Mouse (Mus musculus) cerebellum, postnatal 10 days (tissue): ENCODE measurements around the gene Slc4a5.

Source experiments
- DNase-seq, 2 experiments: peaks; one replicate each; pipeline ENCODE4 v3.0.0; 2021; ENCODE audit warnings: mixed read lengths in 2 of 2

Gene Slc4a5

DNA sequence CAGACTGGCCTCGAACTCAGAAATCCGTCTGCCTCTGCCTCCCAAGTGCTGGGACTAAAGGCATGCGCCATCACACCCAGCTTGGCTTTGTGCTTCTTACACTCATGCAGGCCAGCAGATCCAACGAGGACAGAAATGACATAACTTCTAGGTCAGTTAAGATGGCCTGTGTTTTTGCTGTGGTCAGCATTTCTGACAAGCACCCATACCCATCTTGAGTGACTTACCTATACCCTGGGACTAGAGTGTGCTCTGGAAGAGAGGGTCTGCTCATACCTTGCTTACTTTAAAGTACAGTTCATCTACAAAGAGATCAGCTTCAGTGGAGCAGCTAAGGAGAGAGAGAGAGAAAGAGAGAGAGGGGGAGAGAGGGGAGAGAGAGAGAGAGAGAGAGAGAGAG lies 13.7 kb downstream of the Slc4a5 start:
- no peak for DNase-seq

GRCm38 (mm10) chr6:83234280-83234741 lies 14.7 kb downstream of the Slc4a5 start:
- DNase-seq: peak in 1 of 2 experiments; percentile 20

DNA sequence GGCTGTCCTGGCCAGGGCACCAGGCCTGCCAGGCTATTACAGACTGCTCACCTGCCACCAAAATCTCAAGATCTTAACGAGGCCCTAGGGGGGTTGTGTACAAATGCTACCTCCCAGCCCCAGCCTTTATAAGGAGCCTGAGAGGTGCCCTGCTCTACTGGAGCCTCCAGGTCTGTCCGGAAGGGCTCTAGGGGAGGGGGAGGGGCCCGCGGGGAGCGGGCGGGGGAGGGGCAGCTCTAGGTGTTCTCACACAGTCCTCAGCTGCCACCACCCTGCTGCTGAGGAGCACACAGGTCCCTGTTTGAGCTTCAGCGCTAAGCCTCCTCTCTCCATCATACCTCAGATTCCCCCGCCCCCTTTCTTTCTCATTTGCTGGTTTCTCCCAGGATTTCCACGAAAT lies 17.5 kb downstream of the Slc4a5 start:
- no peak for DNase-seq

GRCm38 (mm10) chr6:83244422-83245061 lies 24.9 kb downstream of the Slc4a5 start:
- no peak for DNase-seq

DNA sequence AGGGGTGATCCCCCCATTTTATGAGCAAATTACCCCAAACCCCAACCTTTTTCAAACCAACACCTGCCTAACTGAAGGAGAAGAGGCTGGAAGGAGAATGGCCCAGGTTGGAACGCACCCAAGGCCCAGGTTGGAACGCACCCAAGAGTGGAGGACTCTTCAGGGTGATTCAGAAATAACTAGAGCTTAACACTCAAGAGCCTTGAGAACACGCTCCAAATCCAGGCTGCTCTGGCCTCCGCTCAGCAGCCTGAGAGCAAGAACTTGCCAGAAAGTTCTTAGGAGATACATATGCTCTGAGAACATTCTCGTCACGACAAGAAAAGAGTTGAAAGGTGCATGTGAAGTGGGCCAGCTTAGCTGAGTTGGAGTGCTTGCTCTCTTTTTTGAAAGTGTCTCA lies 25.5 kb downstream of the Slc4a5 start:
- peak; percentile 86 for DNase-seq

DNA sequence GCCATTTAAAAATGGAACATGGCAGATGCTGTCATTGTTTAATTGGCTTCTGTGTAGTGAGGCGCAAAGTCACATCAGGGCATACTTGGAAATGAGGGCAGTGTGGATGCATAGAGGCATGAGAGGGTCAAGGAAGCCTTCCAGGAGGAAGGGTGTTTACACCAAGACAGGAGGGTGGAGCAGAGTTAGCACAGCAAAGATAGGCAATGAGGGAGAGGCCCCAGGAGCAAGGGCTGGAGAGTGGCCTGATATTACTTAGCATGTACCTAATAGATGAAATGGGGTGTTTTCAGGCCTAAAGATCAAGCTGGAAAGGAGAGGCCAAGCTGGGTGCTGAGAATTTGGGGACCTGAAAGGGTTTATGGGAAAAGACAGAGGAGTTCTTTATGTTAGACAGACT lies 26.4 kb downstream of the Slc4a5 start:
- no peak for DNase-seq

GRCm38 (mm10) chr6:83246750-83247149 lies 27.1 kb downstream of the Slc4a5 start:
- DNase-seq: no peak

DNA sequence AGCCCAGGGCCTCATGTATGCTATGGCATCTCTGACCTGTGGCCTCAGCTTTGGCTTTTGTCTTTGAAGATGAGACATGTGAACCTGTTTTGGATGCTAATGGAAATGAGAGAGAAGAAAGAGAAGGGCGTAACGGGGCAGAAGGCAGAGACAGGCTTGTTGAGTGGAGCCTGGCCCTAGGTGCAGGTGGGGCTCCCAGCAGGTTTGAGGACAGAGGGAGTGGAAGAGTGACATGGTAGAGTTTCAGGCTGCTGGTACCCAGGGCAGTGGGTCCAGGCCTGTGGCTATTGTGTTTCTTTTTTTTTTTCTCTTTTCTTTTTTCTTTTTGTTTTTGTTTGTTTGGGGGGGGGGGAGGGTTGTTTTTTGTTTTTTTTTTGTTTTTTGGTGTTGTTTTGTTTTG lies 27.5 kb downstream of the Slc4a5 start:
- DNase-seq: no peak

- no peak for DNase-seq
Measured at GRCm38 (mm10) chr6:83254242-83254641, 34.6 kb downstream of the Slc4a5 start.

- DNase-seq: no peak
Measured at GRCm38 (mm10) chr6:83264516-83264915, 44.9 kb downstream of the Slc4a5 start.

GRCm38 (mm10) chr6:83265253-83265652 lies 45.6 kb downstream of the Slc4a5 start:
- peak; percentile 36 to 52 for DNase-seq

DNA sequence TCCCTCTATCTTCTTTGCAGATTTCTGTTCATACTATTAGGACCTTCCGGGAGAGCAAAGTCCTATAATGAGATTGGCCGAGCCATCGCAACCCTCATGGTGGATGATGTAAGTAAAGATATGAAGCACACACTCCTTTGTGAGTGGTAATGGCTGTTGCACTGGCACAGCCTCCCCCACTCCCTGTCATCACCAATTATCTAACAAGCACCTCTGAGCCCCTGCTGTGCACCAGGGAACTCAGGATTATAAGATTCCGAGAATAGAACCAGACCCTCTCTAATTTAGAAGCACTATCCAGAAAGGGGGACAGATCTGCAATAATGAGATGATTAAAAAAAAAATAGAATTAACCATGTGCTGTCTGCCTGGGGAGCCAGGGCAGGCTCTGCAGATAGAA lies 46.0 kb downstream of the Slc4a5 start:
- DNase-seq: no peak

GRCm38 (mm10) chr6:83267616-83268015 lies 48.0 kb downstream of the Slc4a5 start:
- no peak for DNase-seq

DNA sequence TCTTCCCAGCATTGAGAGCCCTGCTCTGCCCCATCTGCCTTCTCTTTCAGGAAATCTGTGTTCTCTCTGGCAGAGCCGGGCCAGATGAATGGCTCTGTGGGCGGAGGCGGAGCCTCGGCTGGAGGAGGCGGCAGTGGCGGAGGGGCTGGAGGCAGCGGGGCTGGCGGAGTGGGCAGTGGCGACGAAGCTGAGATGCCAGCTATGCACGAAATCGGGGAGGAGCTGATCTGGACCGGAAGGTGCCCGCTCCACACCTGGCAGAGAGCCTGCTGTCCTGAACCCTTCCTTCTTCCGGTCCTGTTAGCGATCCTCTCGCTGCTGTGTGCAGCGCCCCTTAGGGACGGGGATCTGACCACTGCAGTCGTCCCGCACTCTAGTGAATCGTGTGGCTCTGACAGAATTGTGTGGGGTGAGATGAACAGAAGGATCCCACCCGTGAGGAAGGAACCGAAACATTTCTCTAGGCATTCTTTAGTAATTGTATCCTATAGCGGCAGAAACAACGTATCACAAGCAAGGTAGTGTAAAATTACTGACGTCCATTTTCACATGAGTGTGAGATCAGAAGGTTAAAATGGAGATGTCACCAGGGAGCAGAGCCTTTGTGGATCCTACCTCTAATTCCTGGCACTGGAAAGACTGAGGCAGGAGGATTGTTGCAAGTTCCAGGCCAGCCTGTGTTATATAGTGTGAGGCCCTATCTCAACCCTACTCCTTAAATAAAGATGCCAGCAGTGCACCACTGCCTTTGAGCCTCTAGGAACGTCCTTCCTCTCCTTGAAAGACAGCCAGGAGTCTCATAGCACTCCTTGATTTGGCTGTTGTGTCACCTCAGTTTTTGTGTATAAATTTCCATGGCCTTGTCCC lies 48.7 kb downstream of the Slc4a5 start:
- DNase-seq: peak; percentile 98

DNA sequence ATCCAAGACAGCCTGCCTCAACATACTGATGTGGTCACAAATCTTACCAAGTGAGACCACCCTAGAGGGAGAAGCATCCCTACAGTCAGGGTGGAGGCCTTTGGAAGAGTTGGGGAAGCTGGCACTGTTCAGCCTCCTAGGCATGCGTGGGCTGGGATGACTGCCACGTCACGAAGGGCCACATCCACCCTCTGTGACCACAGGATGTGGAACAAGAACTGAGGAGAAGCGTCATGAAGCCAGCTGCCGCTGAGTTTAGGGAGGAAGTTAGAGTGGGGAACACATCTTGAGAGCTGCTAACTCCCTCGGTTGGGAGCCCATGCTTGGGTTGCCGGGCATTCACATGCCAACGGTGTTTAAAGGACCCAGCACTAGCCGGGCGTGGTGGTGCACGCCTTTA lies 54.1 kb downstream of the Slc4a5 start:
- no peak for DNase-seq

- DNase-seq: no peak
Measured at GRCm38 (mm10) chr6:83277151-83277550, 57.5 kb downstream of the Slc4a5 start.

- peak; percentile 52 to 56 for DNase-seq
Measured at GRCm38 (mm10) chr6:83278881-83279280, 59.3 kb downstream of the Slc4a5 start.

GRCm38 (mm10) chr6:83280256-83280955 lies 60.8 kb downstream of the Slc4a5 start:
- peak; percentile 40 to 45 for DNase-seq

DNA sequence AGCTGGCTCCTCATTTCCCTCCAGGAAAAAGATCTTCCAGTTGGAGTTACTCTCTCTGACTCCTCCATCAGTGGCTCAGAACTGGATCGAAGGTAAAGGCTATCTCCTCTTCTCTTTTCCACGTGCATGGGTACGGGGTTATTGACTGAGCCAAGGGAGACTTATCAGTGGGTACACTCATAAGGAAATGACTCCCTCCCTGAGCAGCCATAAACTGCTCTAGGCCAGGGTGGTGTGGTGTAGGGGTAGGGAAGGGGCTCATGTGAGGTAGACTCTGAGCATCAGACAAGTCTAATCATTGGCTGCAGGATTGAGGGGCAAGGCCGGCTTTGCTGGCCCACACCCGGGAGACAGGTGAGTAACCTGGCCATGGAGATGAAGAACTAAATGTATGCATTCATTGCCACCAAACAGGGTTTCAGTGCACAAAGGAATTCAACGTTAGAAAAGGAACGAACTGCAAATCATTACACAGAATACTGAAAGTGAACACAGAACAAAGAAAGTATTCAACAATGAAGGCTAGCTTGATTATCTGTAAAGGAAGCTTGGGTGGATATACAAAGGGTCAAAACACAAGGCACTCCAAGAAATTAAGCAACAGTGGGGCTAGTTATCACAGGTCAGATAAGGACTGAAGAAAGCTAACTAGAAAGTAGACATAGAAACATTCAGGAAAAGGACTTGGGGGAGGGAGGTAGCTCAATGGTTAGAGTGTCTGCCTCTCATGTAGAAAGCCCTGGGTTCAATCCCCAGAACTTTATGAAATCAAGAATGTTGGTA lies 81.0 kb downstream of the Slc4a5 start:
- DNase-seq: no peak

- DNase-seq: no peak
Measured at GRCm38 (mm10) chr6:83301294-83301693, 81.7 kb downstream of the Slc4a5 start.

DNA sequence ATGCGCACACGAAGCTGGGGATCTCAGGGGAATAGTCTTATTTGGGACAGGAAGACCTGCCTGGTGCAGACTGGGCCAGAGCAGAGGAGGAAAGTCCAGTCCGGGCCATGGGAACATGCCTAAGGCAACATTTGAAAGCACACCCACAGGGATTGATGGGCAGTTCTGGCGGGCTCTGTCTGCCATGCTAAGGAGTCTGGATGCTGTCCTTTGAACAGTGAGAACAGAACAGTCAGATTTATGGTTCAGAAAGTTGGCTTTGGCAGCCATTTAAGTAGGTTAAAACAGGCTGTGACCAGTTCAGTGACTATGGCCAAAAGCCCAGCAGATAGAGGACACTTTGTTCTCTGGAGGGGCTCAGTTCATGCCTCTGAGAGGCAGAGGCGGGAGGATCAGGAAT lies 82.6 kb downstream of the Slc4a5 start:
- DNase-seq: peak in 1 of 2 experiments; percentile 15

DNA sequence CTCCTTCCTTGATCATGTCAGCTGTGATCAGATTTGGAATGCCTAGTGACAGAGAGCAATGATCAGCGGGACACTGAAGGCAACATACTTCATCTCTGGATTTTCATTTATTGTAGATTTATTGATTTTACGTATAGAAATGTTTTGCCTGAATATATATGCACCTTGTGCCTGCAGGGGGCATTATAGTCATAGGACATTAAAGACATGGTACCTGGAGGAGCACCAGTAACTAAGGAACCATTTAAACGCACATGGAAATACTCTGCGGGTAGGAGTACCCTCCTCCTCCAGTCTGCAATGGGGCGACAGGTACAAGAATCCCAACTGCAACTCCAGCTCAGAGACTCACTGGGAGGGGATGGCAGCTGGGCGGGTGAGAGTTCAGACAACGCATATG lies 89.4 kb downstream of the Slc4a5 start:
- no peak for DNase-seq

GRCm38 (mm10) chr6:83311206-83311605 lies 91.6 kb downstream of the Slc4a5 start:
- DNase-seq: no peak
